ENCODE assay signal across 34 mouse cellular contexts in the genomic region with DNA sequence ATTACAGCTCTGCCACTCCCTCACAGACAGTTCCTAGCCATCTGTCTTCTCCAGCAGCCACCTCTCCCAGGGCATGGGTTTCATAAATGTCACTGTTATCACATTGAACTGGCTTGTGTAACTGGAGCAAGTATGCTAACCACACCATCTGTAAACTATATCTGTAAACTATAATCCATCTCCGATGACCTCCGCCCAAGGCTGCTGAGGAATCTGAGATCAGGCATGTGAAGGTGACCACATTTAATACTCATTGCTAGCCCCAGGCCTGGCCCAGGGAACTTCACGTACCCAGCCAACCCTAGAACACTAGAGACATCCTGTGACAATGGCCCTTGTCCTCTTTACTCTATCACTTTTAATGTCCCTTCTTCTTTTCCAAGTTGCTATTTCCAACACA.
"Had no signal": no experiment of that assay in that cellular context is flagged by ENCODE, and none has a peak within 500 bp of the region (broad histone marks: within the 10 kb centered on the region; RNA-seq: fewer than 3 reads in every experiment).

No protein-coding gene starts in this region.

- H3K4me3 ChIP-seq: heart, embryonic 10.5 days; heart, embryonic 13.5 days; heart, embryonic 15.5 days; hindbrain, embryonic 10.5 days; hindbrain, embryonic 12.5 days; hindbrain, embryonic 13.5 days; hindbrain, embryonic 15.5 days; intestine, embryonic 15.5 days; kidney, embryonic 15.5 days; layer of hippocampus, adult 2 months had no signal

- H3K27ac ChIP-seq: heart, embryonic 10.5 days; heart, embryonic 13.5 days; heart, embryonic 15.5 days; hindbrain, embryonic 10.5 days; hindbrain, embryonic 12.5 days; hindbrain, embryonic 13.5 days; hindbrain, embryonic 14.5 days; hindbrain, embryonic 15.5 days; hindbrain, postnatal 0 days; intestine, embryonic 15.5 days; kidney, embryonic 15.5 days; kidney, postnatal 0 days; layer of hippocampus, adult 2 months had no signal

- H3K4me1 ChIP-seq: hindbrain, embryonic 12.5 days; intestine, embryonic 15.5 days had no signal

- ATAC-seq: hindbrain, embryonic 16.5 days; hindbrain, postnatal 0 days; inflammation-experienced regulatory T-cells, adult 6 months; intestine, embryonic 15.5 days; intestine, embryonic 16.5 days; intestine, postnatal 0 days had no signal

- H3K9ac ChIP-seq: heart, embryonic 13.5 days; heart, embryonic 15.5 days; hindbrain, embryonic 12.5 days; hindbrain, embryonic 13.5 days; hindbrain, embryonic 14.5 days; hindbrain, embryonic 15.5 days; intestine, embryonic 15.5 days; kidney, embryonic 15.5 days had no signal

- H3K27me3 ChIP-seq: heart, embryonic 13.5 days; heart, embryonic 15.5 days; hindbrain, embryonic 12.5 days; hindbrain, embryonic 13.5 days; hindbrain, embryonic 15.5 days; intestine, embryonic 15.5 days; kidney, embryonic 15.5 days had no signal

- H3K9me3 ChIP-seq: heart, embryonic 10.5 days; heart, embryonic 13.5 days; heart, embryonic 15.5 days; hindbrain, embryonic 10.5 days; hindbrain, embryonic 12.5 days; hindbrain, embryonic 13.5 days; hindbrain, embryonic 15.5 days; intestine, embryonic 15.5 days; kidney, embryonic 15.5 days had no signal

- H3K36me3 ChIP-seq: intestine, embryonic 15.5 days had no signal

- DNase-seq: heart, postnatal 10 days; heart, postnatal 14 days; heart, postnatal 36 days; heart, postnatal 4 days; kidney, adult 11 months; kidney, adult 18-20 months; kidney, adult 2 months; kidney, adult 8-10 months; kidney, adult 9 months; kidney, postnatal 10 days; kidney, postnatal 14 days; kidney, postnatal 25 days; kidney, postnatal 36 days; kidney, postnatal 4 days; layer of hippocampus, adult 9-11 months; layer of hippocampus, postnatal 36 days had no signal

- H3K4me2 ChIP-seq: heart, embryonic 11.5 days; heart, embryonic 13.5 days; heart, embryonic 15.5 days; hindbrain, embryonic 12.5 days; hindbrain, embryonic 13.5 days; hindbrain, embryonic 14.5 days; hindbrain, embryonic 15.5 days; intestine, embryonic 15.5 days; kidney, embryonic 15.5 days had no signal
